Mouse (Mus musculus) intestine, embryonic 15.5 days (tissue): ENCODE results near the gene A630076J17Rik. TPM values are rescaled to one million over a fixed set of nuclear protein-coding genes. Genes with fewer than 3 reads are reported as not detected.

ENCODE experiments used
- ATAC-seq: fragments of 200-750 bp; cut with Nextera tagmentation; 2 replicates; pipeline ENCODE4 v1.8.0; 2017; ENCODE audit warnings: moderate TSS enrichment, moderate library complexity
- H3K27ac ChIP-seq: fragments of 300-500 bp; sonication (generic); 2 replicates; pipeline ENCODE4 v1.5.1; 2015; ENCODE audit warnings: mild to moderate bottlenecking, inconsistent platforms
- H3K27me3 ChIP-seq: fragments of 300-500 bp; sonication (generic); replicated peaks from 2 replicates; pipeline ENCODE4 v1.6.1; 2015; ENCODE audit warnings: inconsistent platforms
- H3K36me3 ChIP-seq: fragments of 300-500 bp; sonication (generic); 2 replicates; pipeline ENCODE4 v1.6.1; 2015; ENCODE audit warnings: inconsistent platforms
- H3K4me1 ChIP-seq: fragments of 300-500 bp; sonication (generic); replicated peaks from 2 replicates; pipeline ENCODE4 v1.6.1; 2015; ENCODE audit warnings: inconsistent platforms
- H3K4me2 ChIP-seq: fragments of 300-500 bp; sonication (generic); replicated peaks from 2 replicates; pipeline ENCODE4 v1.6.1; 2015; ENCODE audit warnings: mild to moderate bottlenecking, inconsistent platforms
- H3K4me3 ChIP-seq: fragments of 300-500 bp; sonication (generic); replicated peaks from 2 replicates; pipeline ENCODE4 v1.5.1; 2015; ENCODE audit warnings: inconsistent platforms
- H3K9ac ChIP-seq: fragments of 300-500 bp; sonication (generic); 2 replicates; pipeline ENCODE4 v1.6.1; 2015; ENCODE audit warnings: inconsistent platforms
- H3K9me3 ChIP-seq: fragments of 300-500 bp; sonication (generic); 2 replicates; pipeline ENCODE4 v1.6.1; 2016; ENCODE audit warnings: inconsistent platforms
- WGBS: fragments of 180-500 bp; shearing (Covaris S2); methylation state at CpG from one replicate; pipeline ENCODE4 v1.1.7; 2015; 5-methylcytosine and 5-hydroxymethylcytosine counted together
- polyA plus RNA-seq: library from polyadenylated mRNA; unstranded; fragments of >200 nt; fragmentation: Nextera tagmentation; extraction: Ambion mirVana; gene quantifications from 2 replicates; pipeline ENCODE4 v1.2.1, GENCODE M21; 2015

Gene A630076J17Rik
- polyA plus RNA-seq: 0.13 TPM in 1 of 2 replicates, not detected in the other

DNA sequence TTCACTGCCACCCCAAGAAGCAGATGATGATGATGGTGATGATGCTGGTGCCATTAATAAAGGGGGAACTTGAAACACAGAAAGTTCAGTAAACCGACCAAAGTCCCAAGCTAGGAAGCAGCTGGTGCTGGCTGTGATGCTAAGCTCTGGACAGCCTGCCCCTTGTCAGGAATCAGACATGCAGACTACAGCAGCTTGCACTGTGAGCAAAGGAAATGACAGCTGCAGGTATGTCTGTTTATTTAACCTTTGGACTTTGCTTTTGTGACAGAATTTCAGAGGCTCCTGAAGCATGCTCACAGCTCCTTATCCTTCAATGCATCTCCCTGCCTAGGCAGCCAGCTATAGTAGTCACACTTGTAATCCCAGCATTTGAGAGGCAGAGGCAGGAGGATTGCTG, at the start of gene A630076J17Rik:
A630076J17Rik (plus strand) TSS at position 88 of the 400 bp plus-strand sequence.
- H3K27ac ChIP-seq: no peak within 1 kb of the TSS
- H3K9ac ChIP-seq: no peak within 1 kb of the TSS
- peak; percentile 81 for ATAC-seq
- H3K4me2 ChIP-seq: peak within 1 kb of the TSS; percentile 28; the same call in 1 of the 2 replicates
- WGBS: 19% methylated on average over 1 of the region's 1 CpGs
- no peaks in the 10 kb centered on the region for H3K9me3 ChIP-seq
- H3K4me1 ChIP-seq: peaks cover 20% of the 10 kb centered on the region
- no peaks in the 10 kb centered on the region for H3K36me3 ChIP-seq
- no peaks in the 10 kb centered on the region for H3K27me3 ChIP-seq
- no peak within 1 kb of the TSS for H3K4me3 ChIP-seq

DNA sequence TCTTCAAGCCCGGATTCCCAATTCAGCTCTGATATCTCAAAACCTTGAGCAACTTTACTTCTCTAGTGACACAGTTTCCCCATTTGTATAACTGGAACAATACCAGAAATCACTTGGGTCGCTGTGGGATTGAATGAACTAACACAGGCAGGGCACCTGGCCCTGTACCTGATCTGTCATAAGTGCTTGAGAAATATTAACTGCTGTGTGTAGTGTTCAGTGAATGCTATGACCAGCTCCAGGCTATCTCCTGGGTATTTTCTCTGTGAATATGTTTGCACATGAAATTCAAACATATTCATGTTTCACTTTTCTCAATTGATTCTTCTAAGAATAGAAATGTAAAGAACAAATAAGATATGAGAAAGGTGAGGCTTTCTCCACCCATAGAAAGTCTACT, 49.6 kb upstream of the A630076J17Rik start:
- WGBS: 73% methylated on average over 2 of the region's 2 CpGs
- no peak overlapping the region for H3K4me3 ChIP-seq

DNA sequence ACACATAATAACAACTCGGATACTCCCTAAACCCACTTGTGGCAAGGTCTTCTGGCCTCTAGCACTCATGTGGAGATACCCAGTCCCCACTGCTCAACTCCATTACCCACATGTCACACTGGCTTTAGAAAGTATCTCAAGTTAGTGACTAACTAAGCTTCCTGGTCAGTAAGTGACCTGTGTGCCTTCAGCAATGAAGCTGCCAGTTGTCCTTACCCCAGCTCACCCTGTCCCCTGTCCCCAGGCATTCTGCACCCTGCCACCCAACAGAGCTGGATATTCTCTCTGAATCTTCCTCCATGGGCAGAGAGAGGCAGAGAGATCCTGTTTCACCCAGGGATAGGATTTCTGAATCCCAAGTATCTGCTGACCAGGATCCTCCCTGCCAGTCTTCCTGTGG, 47.7 kb upstream of the A630076J17Rik start, which contains the start of gene Kcna10:
Kcna10 (plus strand) TSS at position 301 of the 400 bp plus-strand sequence.
- H3K9me3 ChIP-seq: no peaks in the 10 kb centered on the region
- H3K4me2 ChIP-seq: no peak within 1 kb of the TSS
- H3K27ac ChIP-seq: no peak within 1 kb of the TSS
- H3K4me3 ChIP-seq: no peak within 1 kb of the TSS
- H3K27me3 ChIP-seq: no peaks in the 10 kb centered on the region; the same call in 1 of the 2 replicates
- H3K4me1 ChIP-seq: no peaks in the 10 kb centered on the region
- H3K9ac ChIP-seq: no peak within 1 kb of the TSS
- WGBS: 91% methylated on average over 1 of the region's 1 CpGs
- no peak for ATAC-seq
- no peaks in the 10 kb centered on the region for H3K36me3 ChIP-seq

More for the DNA sequence above, 49.6 kb upstream of the A630076J17Rik start:
- Histone ChIP-seq H3K27me3 (no peaks in the 10 kb centered on the region), H3K9me3 (no peaks in the 10 kb centered on the region), H3K27ac (no peak overlapping the region), H3K4me1 (no peaks in the 10 kb centered on the region), H3K9ac (no peak overlapping the region), H3K4me2 (no peak overlapping the region), H3K36me3 (no peaks in the 10 kb centered on the region)
- no peak for ATAC-seq

DNA sequence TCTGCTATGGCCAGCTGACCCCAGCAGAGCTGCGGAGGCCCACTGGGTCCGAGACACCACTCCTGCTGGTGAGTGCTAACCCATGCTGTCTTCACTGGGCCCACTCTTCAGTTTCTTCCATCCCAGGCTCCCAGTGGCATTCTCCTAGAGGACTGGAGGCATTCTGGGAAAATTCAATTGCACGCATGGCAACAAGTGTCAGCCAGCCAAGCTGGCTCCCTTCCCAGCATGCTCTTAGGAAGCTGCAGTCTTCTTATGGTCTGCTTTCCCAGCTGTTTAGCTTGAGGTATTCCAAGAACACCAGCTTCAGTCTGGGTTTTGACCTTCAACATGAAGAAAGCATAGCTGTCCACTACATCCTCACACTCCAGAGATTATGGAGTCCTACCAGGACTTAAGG, 47.2 kb upstream of the A630076J17Rik start:
- no peaks in the 10 kb centered on the region; the same call in 1 of the 2 replicates for H3K27me3 ChIP-seq
- H3K4me3 ChIP-seq: no peak overlapping the region
- no peak overlapping the region for H3K4me2 ChIP-seq
- no peak for ATAC-seq
- H3K36me3 ChIP-seq: no peaks in the 10 kb centered on the region
- no peaks in the 10 kb centered on the region for H3K4me1 ChIP-seq
- no peaks in the 10 kb centered on the region for H3K9me3 ChIP-seq
- H3K9ac ChIP-seq: no peak overlapping the region
- 84% methylated on average over 3 of the region's 3 CpGs for WGBS
- H3K27ac ChIP-seq: no peak overlapping the region

DNA sequence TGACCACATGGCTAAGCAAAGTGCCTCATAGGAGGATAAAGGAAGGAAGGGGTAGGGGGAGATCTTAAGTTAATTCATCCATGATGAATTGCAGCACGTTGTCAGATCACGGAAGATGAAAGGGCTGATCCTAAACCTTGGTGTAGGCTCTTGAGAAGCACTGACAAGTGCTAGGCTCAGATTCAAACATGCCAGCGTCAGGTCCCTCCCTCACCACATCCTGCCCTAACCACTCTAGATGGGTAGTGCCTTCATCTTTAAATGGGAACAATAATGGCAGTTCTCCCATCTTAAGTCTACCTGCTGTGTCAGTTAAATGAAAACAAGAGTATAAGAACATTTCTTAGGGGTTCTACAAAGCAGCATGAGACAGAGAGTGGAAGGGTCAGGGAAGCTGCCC, 44.8 kb upstream of the A630076J17Rik start:
- 74% methylated on average over 3 of the region's 3 CpGs for WGBS
- no peak for ATAC-seq
- no peak overlapping the region for H3K4me3 ChIP-seq
- no peaks in the 10 kb centered on the region for H3K9me3 ChIP-seq
- H3K4me1 ChIP-seq: no peaks in the 10 kb centered on the region
- no peaks in the 10 kb centered on the region for H3K36me3 ChIP-seq
- H3K27ac ChIP-seq: no peak overlapping the region
- no peak overlapping the region for H3K9ac ChIP-seq
- no peak overlapping the region for H3K4me2 ChIP-seq
- H3K27me3 ChIP-seq: no peaks in the 10 kb centered on the region; the same call in 1 of the 2 replicates

DNA sequence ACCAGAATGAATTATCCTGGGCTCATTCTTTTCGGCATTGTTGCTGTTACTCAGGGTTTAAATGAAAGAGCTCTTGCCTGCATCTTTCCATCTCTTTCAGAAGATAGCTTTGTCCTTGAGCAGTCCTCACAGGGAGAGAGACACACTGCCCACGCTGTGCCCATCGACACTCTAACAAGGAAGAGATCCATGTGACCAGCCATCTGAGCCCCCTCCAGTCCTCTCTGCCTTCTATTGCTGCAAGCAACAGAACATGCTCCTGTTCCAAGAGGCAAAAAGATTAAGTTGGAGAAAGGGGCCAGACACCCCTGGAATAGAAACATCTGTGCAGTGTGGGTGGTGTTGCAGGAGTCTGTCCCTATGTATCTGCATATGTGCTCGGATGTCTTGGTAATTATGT, 43.4 kb upstream of the A630076J17Rik start:
- 81% methylated on average over 4 of the region's 4 CpGs for WGBS
- no peak for ATAC-seq

DNA sequence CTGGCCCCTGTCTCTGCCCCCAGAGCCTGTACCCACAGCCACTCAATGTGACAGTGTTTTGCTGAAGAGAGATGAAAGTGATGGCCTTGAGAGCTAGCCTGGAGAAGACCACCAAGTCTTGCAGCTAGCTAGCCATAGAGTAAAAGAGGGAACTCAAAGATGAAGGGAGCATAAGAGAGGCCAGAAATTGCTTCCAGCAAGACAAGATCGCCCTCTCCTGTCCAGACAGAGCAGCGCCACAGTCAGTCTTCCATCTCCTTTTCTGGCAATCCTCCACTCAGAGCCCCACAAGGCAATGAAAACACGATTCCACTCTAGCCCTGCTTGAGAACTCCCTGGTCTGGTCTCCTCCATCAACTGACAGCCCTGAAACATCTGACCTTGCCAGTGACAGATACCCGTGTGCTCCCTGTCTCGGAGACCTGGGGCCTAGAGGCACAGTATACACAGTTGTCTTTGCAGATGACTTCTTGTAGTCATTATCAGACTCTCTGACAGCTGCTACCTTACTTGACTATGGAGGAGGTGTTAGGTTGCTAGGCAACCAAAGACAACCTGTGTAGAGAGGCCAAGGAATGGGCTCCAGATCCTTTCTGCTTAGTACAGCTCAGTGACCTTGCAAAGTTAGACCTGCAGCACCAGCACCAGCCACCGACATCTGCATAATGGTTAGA, 42.1 kb upstream of the A630076J17Rik start:
- Histone ChIP-seq H3K27ac (no peak overlapping the region), H3K4me1 (no peaks in the 10 kb centered on the region), H3K4me2 (no peak overlapping the region), H3K27me3 (no peaks in the 10 kb centered on the region; the same call in 1 of the 2 replicates), H3K9ac (no peak overlapping the region), H3K9me3 (no peaks in the 10 kb centered on the region), H3K36me3 (no peaks in the 10 kb centered on the region), H3K4me3 (no peak overlapping the region)
- no peak; the same call in 1 of the 2 replicates for ATAC-seq
- WGBS: 38% methylated on average over 6 of the region's 6 CpGs

More for the DNA sequence above, 43.4 kb upstream of the A630076J17Rik start:
- Histone ChIP-seq H3K4me3 (no peak overlapping the region), H3K9ac (no peak overlapping the region), H3K9me3 (no peaks in the 10 kb centered on the region), H3K27ac (no peak overlapping the region), H3K4me2 (no peak overlapping the region), H3K4me1 (no peaks in the 10 kb centered on the region), H3K27me3 (no peaks in the 10 kb centered on the region; the same call in 1 of the 2 replicates), H3K36me3 (no peaks in the 10 kb centered on the region)

DNA sequence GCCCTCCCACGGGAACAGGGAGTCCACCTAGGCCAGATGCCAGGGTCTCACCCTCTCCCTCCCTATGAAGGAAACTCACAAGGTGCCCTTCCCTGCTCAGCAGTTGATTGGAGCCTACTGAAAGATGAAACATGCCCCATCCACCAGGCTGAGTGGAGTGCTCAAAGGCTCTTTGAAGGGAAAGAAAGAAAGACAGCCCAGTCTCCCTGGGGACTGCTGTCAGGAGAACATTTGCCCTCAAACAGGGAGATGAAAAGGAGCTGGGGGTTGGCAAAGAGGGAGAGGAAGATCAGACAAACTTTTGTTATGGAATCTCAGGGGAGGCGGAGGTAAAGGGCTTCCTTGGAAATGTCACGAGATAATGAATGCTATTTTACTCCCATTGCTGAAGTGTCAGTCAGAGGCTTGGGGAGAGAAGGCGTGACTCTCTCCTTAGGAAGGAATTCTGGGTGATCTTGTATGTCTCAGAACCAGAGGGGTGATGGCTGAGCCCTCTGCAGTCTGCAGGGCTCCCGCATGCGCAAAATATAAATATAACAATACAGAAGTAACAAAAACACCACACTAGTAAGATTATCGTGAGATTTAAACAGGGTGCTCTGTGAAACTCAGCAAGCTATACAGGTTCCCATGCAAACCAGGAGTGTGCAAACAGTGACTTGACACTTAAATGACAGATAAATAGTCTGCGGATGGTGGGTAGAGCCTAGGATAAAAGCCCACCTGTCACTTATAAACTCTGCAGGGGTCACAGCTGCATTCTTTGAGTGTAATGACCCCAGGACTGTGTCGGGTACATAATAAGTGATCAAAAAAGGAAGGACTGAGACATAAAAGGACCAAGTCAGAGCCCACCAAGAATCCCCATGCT, 28.9 kb upstream of the A630076J17Rik start:
- Histone ChIP-seq H3K27me3 (no peaks in the 10 kb centered on the region), H3K4me1 (no peaks in the 10 kb centered on the region), H3K4me3 (no peak overlapping the region), H3K27ac (no peak overlapping the region), H3K36me3 (no peaks in the 10 kb centered on the region), H3K9ac (no peak overlapping the region), H3K4me2 (no peak overlapping the region), H3K9me3 (no peaks in the 10 kb centered on the region)
- ATAC-seq: no peak
- WGBS: 32% methylated on average over 9 of the region's 9 CpGs

DNA sequence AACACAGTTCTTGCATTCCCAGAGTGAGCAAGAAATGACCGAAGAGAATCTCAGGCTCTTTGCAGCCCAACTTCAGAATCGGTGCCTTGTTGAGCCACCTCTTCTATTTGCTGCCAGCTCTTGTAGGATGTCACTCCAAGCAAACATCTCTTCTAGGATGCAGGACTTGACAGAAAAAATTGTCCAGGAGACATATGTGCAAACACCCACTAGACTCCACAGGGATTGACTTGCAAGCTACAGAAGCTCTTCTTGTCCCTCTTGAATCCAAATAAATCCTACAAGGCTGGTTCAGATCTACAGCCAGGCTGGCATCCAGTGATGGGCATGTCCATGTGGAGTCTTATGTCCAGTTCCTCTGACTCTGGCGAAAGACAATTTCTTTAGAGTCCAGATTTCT, 26.0 kb upstream of the A630076J17Rik start:
- H3K27ac ChIP-seq: no peak overlapping the region
- H3K4me1 ChIP-seq: no peaks in the 10 kb centered on the region
- no peak for ATAC-seq

DNA sequence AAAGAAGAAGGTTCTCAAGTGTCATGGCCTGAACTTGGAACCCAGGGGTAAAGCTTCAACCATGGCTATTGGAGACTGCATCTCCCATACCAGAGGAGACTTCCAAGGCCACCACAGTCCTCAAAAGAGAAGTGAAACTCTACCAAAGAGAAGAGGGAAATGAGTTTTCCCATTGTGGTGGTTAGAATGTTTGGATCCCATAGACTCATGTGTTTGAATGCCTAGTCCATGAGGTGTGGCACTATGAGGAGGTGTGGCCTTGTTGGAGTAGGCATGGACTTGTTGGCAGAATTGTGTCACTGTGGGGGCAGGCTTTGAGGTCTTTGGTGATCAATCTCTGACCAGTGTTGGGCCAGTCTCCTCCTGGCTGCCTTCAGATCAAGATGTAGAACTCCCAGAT, 25.2 kb upstream of the A630076J17Rik start:
- no peaks in the 10 kb centered on the region for H3K4me1 ChIP-seq

More for the DNA sequence above, 26.0 kb upstream of the A630076J17Rik start:
- H3K9me3 ChIP-seq: no peaks in the 10 kb centered on the region
- H3K4me2 ChIP-seq: no peak overlapping the region
- no peaks in the 10 kb centered on the region for H3K36me3 ChIP-seq
- no peaks in the 10 kb centered on the region for H3K27me3 ChIP-seq
- 88% methylated on average over 3 of the region's 3 CpGs for WGBS
- no peak overlapping the region for H3K4me3 ChIP-seq
- no peak overlapping the region for H3K9ac ChIP-seq

DNA sequence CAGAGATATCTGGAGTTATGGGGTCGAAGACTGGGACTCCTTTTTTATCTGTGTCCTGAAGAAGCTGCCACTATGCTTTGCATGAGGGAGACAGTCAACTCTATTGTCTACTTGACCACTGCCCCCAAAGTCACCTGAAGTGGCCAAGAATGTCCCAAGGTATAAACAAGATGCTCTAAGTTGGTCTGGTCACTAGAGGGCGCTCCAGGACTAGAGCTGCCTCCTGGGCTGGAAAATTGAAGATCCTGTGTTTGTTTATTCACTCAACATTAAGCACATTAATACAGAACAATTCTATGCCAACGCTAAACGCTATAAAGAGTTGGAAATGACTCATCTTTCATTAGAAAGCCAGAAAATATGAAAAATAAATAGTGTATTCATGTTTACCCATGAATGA, 24.4 kb upstream of the A630076J17Rik start:
- no peak overlapping the region for H3K4me2 ChIP-seq
- no peak overlapping the region for H3K27ac ChIP-seq
- 8% methylated on average over 4 of the region's 4 CpGs for WGBS
- no peaks in the 10 kb centered on the region for H3K27me3 ChIP-seq
- 0 out of 2 replicates have a peak, but pooled peaks have one; percentile 50 for ATAC-seq
- H3K4me3 ChIP-seq: no peak overlapping the region
- no peaks in the 10 kb centered on the region for H3K36me3 ChIP-seq
- no peak overlapping the region for H3K9ac ChIP-seq
- no peaks in the 10 kb centered on the region for H3K9me3 ChIP-seq
- no peaks in the 10 kb centered on the region for H3K4me1 ChIP-seq

More for the DNA sequence above, 25.2 kb upstream of the A630076J17Rik start:
- H3K27ac ChIP-seq: no peak overlapping the region
- H3K9me3 ChIP-seq: no peaks in the 10 kb centered on the region
- H3K4me3 ChIP-seq: no peak overlapping the region
- ATAC-seq: no peak
- H3K27me3 ChIP-seq: no peaks in the 10 kb centered on the region
- no peaks in the 10 kb centered on the region for H3K36me3 ChIP-seq
- no peak overlapping the region for H3K4me2 ChIP-seq
- no peak overlapping the region for H3K9ac ChIP-seq

DNA sequence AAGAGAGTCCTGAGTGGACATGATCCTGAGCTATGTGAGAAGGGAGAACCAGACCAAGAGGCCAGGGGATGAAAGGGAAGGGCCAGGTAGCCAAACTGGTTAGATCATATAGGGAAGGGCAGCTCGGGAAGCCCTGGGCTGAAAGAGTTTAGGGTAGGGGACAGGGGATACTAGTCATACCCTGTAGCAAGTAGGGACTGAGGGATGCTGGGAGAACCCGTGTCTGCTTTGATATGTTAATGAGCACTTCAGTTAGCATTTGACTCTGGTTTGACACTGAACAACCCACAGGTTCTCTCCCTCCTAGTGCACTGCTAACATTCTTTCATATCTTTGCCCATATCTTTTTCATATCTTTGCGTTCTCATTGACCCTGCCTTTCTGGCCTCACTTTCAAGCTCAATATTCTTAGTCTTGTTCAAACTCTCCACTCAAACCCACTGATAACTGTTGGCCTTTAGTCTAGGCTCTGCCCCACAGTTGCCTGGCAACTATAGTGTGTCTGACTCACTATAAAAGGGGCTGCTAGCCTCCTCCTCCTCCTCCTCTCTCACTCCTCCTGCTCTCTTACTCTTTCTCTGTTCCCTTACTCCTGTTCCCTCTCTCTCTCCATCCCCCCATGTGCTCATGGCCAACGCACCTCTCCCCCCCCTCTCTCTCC, 23.8 kb upstream of the A630076J17Rik start:
- Histone ChIP-seq H3K4me1 (no peaks in the 10 kb centered on the region), H3K9ac (no peak overlapping the region), H3K27ac (no peak overlapping the region), H3K4me3 (no peak overlapping the region), H3K4me2 (no peak overlapping the region), H3K36me3 (no peaks in the 10 kb centered on the region), H3K27me3 (no peaks in the 10 kb centered on the region), H3K9me3 (no peaks in the 10 kb centered on the region)
- 30% methylated on average over 4 of the region's 4 CpGs for WGBS
- ATAC-seq: peak; percentile 57; the same call in 1 of the 2 replicates
